Comparison of ENCODE assay signal across 10 mouse cellular contexts in genomic region chr4:106776998-106777397, GRCm38 (mm10). TPM values are rescaled to one million over a fixed set of nuclear protein-coding genes. Genes with fewer than 3 reads are reported as not detected.
A peak's percentile ranks its signal among the peaks of the same experiment; 100 is the strongest.
DNase-seq lines count a peak whose midpoint lies in the region; ATAC-seq lines count a peak whose summit lies in the region.
"Had no signal": no experiment of that assay in that cellular context is flagged by ENCODE, and none has a peak within 500 bp of the region (broad histone marks: within the 10 kb centered on the region; RNA-seq: fewer than 3 reads in every experiment).

No protein-coding gene starts in this region.

- H3K4me1 ChIP-seq in intestine, embryonic 15.5 days (replicated peaks), result peaks cover 15% of the 10 kb centered on the region

- no peak overlapping the region for H3K9ac ChIP-seq in intestine, embryonic 15.5 days
- H3K9ac ChIP-seq: heart, embryonic 13.5 days had no signal

- H3K36me3 ChIP-seq in intestine, embryonic 15.5 days, result no peaks in the 10 kb centered on the region
- H3K36me3 ChIP-seq: heart, embryonic 13.5 days had no signal

- intact Hi-C loops in left cerebral cortex, postnatal 10 days (cut with DNase I), result no loop called here

- no peak for ATAC-seq in intestine, embryonic 15.5 days

- H3K4me2 ChIP-seq in intestine, embryonic 15.5 days (replicated peaks), result no peak overlapping the region
- H3K4me2 ChIP-seq: heart, embryonic 13.5 days had no signal

- no peak overlapping the region for H3K27ac ChIP-seq in intestine, embryonic 15.5 days
- H3K27ac ChIP-seq: heart, embryonic 13.5 days had no signal

- no peaks in the 10 kb centered on the region for H3K9me3 ChIP-seq in intestine, embryonic 15.5 days
- H3K9me3 ChIP-seq: heart, embryonic 13.5 days had no signal

- WGBS in intestine, embryonic 15.5 days, result 43% methylated on average over 3 of the region's 3 CpGs

- no peaks in the 10 kb centered on the region for H3K27me3 ChIP-seq in intestine, embryonic 15.5 days (replicated peaks)
- H3K27me3 ChIP-seq: heart, embryonic 13.5 days had no signal

- DNase-seq in embryo, embryonic 10.5 days (ENCODE audit: low spot score), result peak; percentile 85
- DNase-seq in frontal cortex, adult 2 months (ENCODE audit: extremely low spot score in 1 of 2, low spot score in 1 of 2), result peak; percentile 69 to 78
- DNase-seq in left cerebral cortex, postnatal 10 days (ENCODE audit: extremely low spot score in 1 of 2, low spot score in 2 of 2), result peak; percentile 74 to 81
- DNase-seq in retina, postnatal 1 day, result peak; percentile 65
- no peak for DNase-seq in gastrocnemius, postnatal 25 days
- DNase-seq in testis, postnatal 10 days (ENCODE audit: low spot score), result no peak
- no peak for DNase-seq in heart, postnatal 4 days
- DNase-seq: lung, postnatal 10 days had no signal

- no peak overlapping the region for H3K4me3 ChIP-seq in intestine, embryonic 15.5 days (replicated peaks)
- H3K4me3 ChIP-seq: heart, embryonic 13.5 days had no signal

RNA-seq across cellular contexts. Expression of gene Acot11, which starts 27.8 kb away (rescaled TPM):
- 19.4 and 21.4 TPM in 2 replicates for polyA plus RNA-seq in frontal cortex, adult 2 months (2012; rRNA removed)
- 10 to 100 TPM; 12.2 to 22.1 TPM for total RNA-seq in left cerebral cortex, postnatal 10 days (2021)
- polyA plus RNA-seq in intestine, embryonic 15.5 days (2015; fragmentation: Nextera tagmentation; extraction: Ambion mirVana), result 12.2 and 14.1 TPM in 2 replicates
- 10 to 100 TPM in 1 of 2 experiments, 1 to 10 TPM in 1; 7.8 to 14.3 TPM for total RNA-seq in gastrocnemius, postnatal 25 days (2021)
- total RNA-seq in heart, postnatal 4 days (2021), result 10 to 100 TPM; 12.7 to 13.7 TPM

RNA-seq across cellular contexts. Expression of gene Fam151a, which starts 43.3 kb away (rescaled TPM):
- polyA plus RNA-seq in frontal cortex, adult 2 months (2012; rRNA removed), result 0.11 TPM in 1 of 2 replicates, not detected in the other
- total RNA-seq in left cerebral cortex, postnatal 10 days (2021), result not detected
- polyA plus RNA-seq in intestine, embryonic 15.5 days (2015; fragmentation: Nextera tagmentation; extraction: Ambion mirVana), result 1.2 and 1.3 TPM in 2 replicates
- not detected for total RNA-seq in gastrocnemius, postnatal 25 days (2021)
- under 1 TPM; 0.19 to 0.41 TPM for total RNA-seq in heart, postnatal 4 days (2021)

RNA-seq across cellular contexts. Expression of gene Mroh7, which starts 46.3 kb away (rescaled TPM):
- 10.2 and 11.0 TPM in 2 replicates for polyA plus RNA-seq in frontal cortex, adult 2 months (2012; rRNA removed)
- total RNA-seq in left cerebral cortex, postnatal 10 days (2021), result 1 to 10 TPM; 1.7 to 2.7 TPM
- 0.16 and 0.38 TPM in 2 replicates for polyA plus RNA-seq in intestine, embryonic 15.5 days (2015; fragmentation: Nextera tagmentation; extraction: Ambion mirVana)
- under 1 TPM; 0.19 to 0.69 TPM for total RNA-seq in gastrocnemius, postnatal 25 days (2021)
- 1 to 10 TPM in 1 of 2 experiments, under 1 TPM in 1; 0.16 to 1.1 TPM for total RNA-seq in heart, postnatal 4 days (2021)

Comparison
In these comparisons a context has a peak if more than half of its experiments do, and no peak if none do; other contexts are left out.
1. DNase-seq: peak in embryo, embryonic 10.5 days (single experiment), frontal cortex, adult 2 months (2 of 2), left cerebral cortex, postnatal 10 days (2 of 2) and retina, postnatal 1 day (single experiment); none in gastrocnemius, postnatal 25 days (single experiment), testis, postnatal 10 days (single experiment) and heart, postnatal 4 days (single experiment).